Mouse (Mus musculus) CH12.LX (cell line): ENCODE measurements around the gene Ccnd3.

Source experiments
- CTCF ChIP-seq, 2 experiments: IDR thresholded peaks in 1 of 2; conservative IDR thresholded peaks in 1 of 2; 2 replicates each; pipeline ENCODE4 v1.5.1; 2011 to 2012; ENCODE audit warnings: low read depth in 2 of 2, low read length in 2 of 2, improper control_type of control experiment in 1 of 2, inconsistent platforms in 1 of 2, mild to moderate bottlenecking in 1 of 2, moderate library complexity in 1 of 2
- USF1 ChIP-seq: IDR thresholded peaks from 2 replicates; pipeline ENCODE4 v1.6.1; 2014; ENCODE audit warnings: low read depth, mild to moderate bottlenecking, inconsistent platforms, low read length, improper control_type of control experiment

DNA sequence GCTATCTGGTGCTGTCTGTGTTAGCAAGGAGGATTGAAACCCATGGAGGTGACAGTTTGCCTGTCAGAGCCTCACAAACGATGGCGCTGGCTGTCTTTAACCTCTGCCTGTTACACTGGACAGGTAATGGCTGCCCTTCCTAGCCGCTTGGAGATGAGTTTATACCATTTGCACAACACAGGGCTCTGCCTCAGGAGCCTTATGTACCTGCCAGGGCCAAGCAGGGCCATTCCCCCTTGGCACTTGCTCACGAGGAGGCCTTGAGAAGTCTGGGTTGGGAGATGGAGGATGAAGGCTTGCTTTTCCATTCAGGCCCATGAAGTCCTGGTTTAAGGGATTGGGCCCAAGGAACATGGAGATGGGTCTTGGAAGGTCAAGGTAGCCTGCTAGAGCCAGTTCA, 35.2 kb upstream of the Ccnd3 start:
- TF ChIP-seq CTCF (conservative IDR thresholded peaks at IDR 0.05 in 1 of 2, IDR thresholded peaks at IDR 0.05 in 1 of 2; ENCODE audit: low read depth in 2 of 2, low read length in 2 of 2) (no peak), USF1 (no peak)
